In genomic region chr2:94024637-94025036, GRCm38 (mm10) we compare ENCODE assay signal across 30 mouse cellular contexts. TPM values are rescaled to one million over a fixed set of nuclear protein-coding genes. Genes with fewer than 3 reads are reported as not detected.
DNase-seq lines count a peak whose midpoint lies in the region; ATAC-seq and TF ChIP-seq lines count a peak whose summit lies in the region.
"Had no signal": no experiment of that assay in that cellular context is flagged by ENCODE, and none has a peak within 500 bp of the region (broad histone marks: within the 10 kb centered on the region; RNA-seq: fewer than 3 reads in every experiment).

No protein-coding gene starts in this region.

- TF ChIP-seq POLR2A in MEL (IDR thresholded peaks at IDR 0.05; ENCODE audit: control insufficient read depth in 1 of 2, insufficient read depth in 1 of 2, low read depth in 1 of 2, low read length in 2 of 2, poor library complexity in 1 of 2) = no peak

- ATAC-seq in forebrain, postnatal 0 days = peak; percentile 47
- no peak for ATAC-seq in forebrain, embryonic 11.5 days (replicated peaks; ENCODE audit: low FRiP score)
- peak; percentile 66; the same call in 1 of the 2 replicates for ATAC-seq in common myeloid progenitor, adult 5-6 weeks (replicated peaks; ENCODE audit: low read depth, poor library complexity, severe bottlenecking)
- ATAC-seq in monocyte, adult 5-6 weeks (replicated peaks; ENCODE audit: insufficient number of reproducible peaks, low FRiP score, low TSS enrichment, poor library complexity, severe bottlenecking) = 0 out of 2 replicates have a peak, but pooled peaks have one; percentile 22
- ATAC-seq: forebrain, embryonic 14.5 days; hindbrain, embryonic 16.5 days; intestine, embryonic 15.5 days had no signal

- H3K9ac ChIP-seq in forebrain, postnatal 0 days = no peak overlapping the region
- H3K9ac ChIP-seq in forebrain, embryonic 11.5 days (ENCODE audit: low read length) = no peak overlapping the region
- H3K9ac ChIP-seq in MEL (ENCODE audit: control insufficient read depth, low read depth, low read length, poor library complexity, severe bottlenecking) = no peak overlapping the region
- H3K9ac ChIP-seq: heart, embryonic 13.5 days; hindbrain, embryonic 13.5 days; intestine, embryonic 15.5 days had no signal

- TF ChIP-seq EP300 in MEL (IDR thresholded peaks at IDR 0.05; ENCODE audit: low read depth in 1 of 2, low read length in 2 of 2) = no peak

- H3K27ac ChIP-seq in forebrain, postnatal 0 days (ENCODE audit: low read depth, low read length) = no peak overlapping the region
- H3K27ac ChIP-seq in forebrain, embryonic 11.5 days (ENCODE audit: low read depth, low read length) = no peak overlapping the region
- H3K27ac ChIP-seq in MEL (ENCODE audit: control insufficient read depth, low read depth, low read length) = no peak overlapping the region
- H3K27ac ChIP-seq: forebrain, embryonic 10.5 days; heart, adult 2 months; heart, embryonic 10.5 days; heart, embryonic 13.5 days; hindbrain, embryonic 10.5 days; hindbrain, embryonic 13.5 days; intestine, embryonic 15.5 days had no signal

- H3K4me3 ChIP-seq in forebrain, postnatal 0 days (ENCODE audit: low read depth, low read length) = no peak overlapping the region
- H3K4me3 ChIP-seq in forebrain, embryonic 11.5 days (ENCODE audit: low read depth, low read length) = no peak overlapping the region
- peak overlapping the region; percentile 2 to 9; a peak in 2 of 4 replicates for H3K4me3 ChIP-seq in MEL (ENCODE audit: control insufficient read depth in 1 of 2, insufficient read depth in 1 of 2, low read depth in 2 of 2, low read length in 2 of 2)
- H3K4me3 ChIP-seq: forebrain, embryonic 10.5 days; heart, adult 2 months; heart, embryonic 10.5 days; heart, embryonic 13.5 days; hindbrain, embryonic 10.5 days; hindbrain, embryonic 13.5 days; intestine, embryonic 15.5 days had no signal

- no peaks in the 10 kb centered on the region for H3K27me3 ChIP-seq in forebrain, postnatal 0 days (ENCODE audit: insufficient read depth, low read length)
- no peaks in the 10 kb centered on the region for H3K27me3 ChIP-seq in forebrain, embryonic 11.5 days (ENCODE audit: control insufficient read depth, insufficient read depth, low read length)
- H3K27me3 ChIP-seq in MEL (ENCODE audit: control insufficient read depth in 1 of 2, insufficient read depth in 2 of 2, low read length in 2 of 2) = no peaks in the 10 kb centered on the region
- H3K27me3 ChIP-seq: heart, embryonic 13.5 days; hindbrain, embryonic 13.5 days; intestine, embryonic 15.5 days had no signal

- no peaks in the 10 kb centered on the region for H3K36me3 ChIP-seq in forebrain, postnatal 0 days (ENCODE audit: insufficient read depth)
- H3K36me3 ChIP-seq in forebrain, embryonic 11.5 days (ENCODE audit: control insufficient read depth, insufficient read depth, low read length) = no peaks in the 10 kb centered on the region
- H3K36me3 ChIP-seq in MEL (ENCODE audit: control insufficient read depth in 1 of 2, insufficient read depth in 2 of 2, low read length in 2 of 2) = no peaks in the 10 kb centered on the region
- H3K36me3 ChIP-seq: forebrain, embryonic 10.5 days; heart, embryonic 10.5 days; heart, embryonic 13.5 days; hindbrain, embryonic 10.5 days; hindbrain, embryonic 13.5 days; intestine, embryonic 15.5 days had no signal

- no peak for DNase-seq in forebrain, postnatal 0 days
- no peak for DNase-seq in forebrain, embryonic 11.5 days (ENCODE audit: low spot score)
- peak; percentile 65 for DNase-seq in MEL (ENCODE audit: low read depth, low spot score)
- no peak for DNase-seq in lung, postnatal 10 days
- DNase-seq in natural killer cell, adult 2 months (ENCODE audit: low spot score in 2 of 2) = no peak
- DNase-seq: adrenal gland, adult 2 months; adrenal gland, postnatal 25 days; B cell, adult 2 months; cerebellum, adult 2 months; cerebellum, adult 9-11 months; cerebellum, postnatal 36 days; gastrocnemius, postnatal 25 days; heart, adult 2 months; kidney, adult 11 months had no signal

- no peak for TF ChIP-seq RAD21 in MEL (IDR thresholded peaks at IDR 0.05; ENCODE audit: low read depth, low read length)

- 42% methylated on average over 6 of the region's 6 CpGs for WGBS in forebrain, postnatal 0 days
- WGBS in forebrain, embryonic 11.5 days = 59% methylated on average over 6 of the region's 6 CpGs

- no peak overlapping the region for H3K4me2 ChIP-seq in forebrain, postnatal 0 days (ENCODE audit: low read depth)
- no peak overlapping the region for H3K4me2 ChIP-seq in forebrain, embryonic 11.5 days (ENCODE audit: low read depth, low read length, severe bottlenecking)
- H3K4me2 ChIP-seq: heart, embryonic 13.5 days; hindbrain, embryonic 13.5 days; intestine, embryonic 15.5 days had no signal

- no peaks in the 10 kb centered on the region for H3K4me1 ChIP-seq in forebrain, postnatal 0 days (ENCODE audit: insufficient read depth)
- no peaks in the 10 kb centered on the region for H3K4me1 ChIP-seq in forebrain, embryonic 11.5 days (replicated peaks; ENCODE audit: control insufficient read depth, insufficient read depth, low read length)
- peaks cover 0 to 6% of the 10 kb centered on the region in 2 experiments; a peak in 3 of 4 replicates for H3K4me1 ChIP-seq in MEL (ENCODE audit: control insufficient read depth in 1 of 2, insufficient read depth in 2 of 2, low read length in 2 of 2)
- H3K4me1 ChIP-seq: forebrain, embryonic 10.5 days; heart, embryonic 10.5 days; hindbrain, embryonic 10.5 days; hindbrain, embryonic 13.5 days; intestine, embryonic 15.5 days had no signal

- no peak for TF ChIP-seq CTCF in forebrain, postnatal 0 days (IDR thresholded peaks at IDR 0.05; ENCODE audit: low read depth)
- TF ChIP-seq CTCF in MEL (IDR thresholded peaks at IDR 0.05 in 2 of 3, conservative IDR thresholded peaks at IDR 0.05 in 1 of 3; ENCODE audit: control insufficient read depth in 1 of 3, insufficient read depth in 1 of 3, low read depth in 2 of 3, low read length in 3 of 3, poor library complexity in 1 of 3, severe bottlenecking in 1 of 3) = no peak

- no peaks in the 10 kb centered on the region for H3K9me3 ChIP-seq in forebrain, postnatal 0 days (ENCODE audit: low read length)
- no peaks in the 10 kb centered on the region for H3K9me3 ChIP-seq in forebrain, embryonic 11.5 days (ENCODE audit: control insufficient read depth, low read length)
- no peaks in the 10 kb centered on the region for H3K9me3 ChIP-seq in MEL (replicated peaks; ENCODE audit: insufficient read depth, low read length)
- H3K9me3 ChIP-seq: forebrain, embryonic 10.5 days; heart, embryonic 10.5 days; heart, embryonic 13.5 days; hindbrain, embryonic 10.5 days; hindbrain, embryonic 13.5 days; intestine, embryonic 15.5 days had no signal

- H3K79me2 ChIP-seq in MEL (ENCODE audit: control insufficient read depth, insufficient read depth, low read length, poor library complexity) = no peaks in the 10 kb centered on the region

TF ChIP-seq in MEL, 35 proteins besides CTCF, POLR2A, EP300 and RAD21:
- TF ChIP-seq GATA1 (IDR thresholded peaks at IDR 0.05; ENCODE audit: low read depth, low read length) (peak; percentile 27; the same call in 1 of the 2 replicates), RCOR1 (IDR thresholded peaks at IDR 0.05; ENCODE audit: low read depth, low read length) (0 out of 2 replicates have a peak, but pooled peaks have one; percentile 16), TCF12 (IDR thresholded peaks at IDR 0.05; ENCODE audit: low read depth, low read length) (no peak)

RNA-seq across cellular contexts. Expression of gene Alkbh3, which starts 14.0 kb away (rescaled TPM):
- total RNA-seq in forebrain, postnatal 0 days (2014; rRNA removed) = 36.2 and 53.1 TPM in 2 replicates
- polyA plus RNA-seq in forebrain, postnatal 0 days (2015; fragmentation: Nextera tagmentation; extraction: Ambion mirVana) = 46.9 and 47.3 TPM in 2 replicates
- 51.4 and 51.9 TPM in 2 replicates for polyA plus RNA-seq in forebrain, embryonic 11.5 days (2014; fragmentation: Nextera tagmentation; extraction: Ambion mirVana)
- not detected in 2 replicates for total RNA-seq in MEL (2012; rRNA removed)
- not detected for polyA plus RNA-seq in MEL (2012; ENCODE audit: insufficient read depth in 1 of 2, insufficient read length in 2 of 2, low read depth in 1 of 2, low replicate concordance in 2 of 2, missing spikeins in 1 of 2)
- 25.7 and 32.3 TPM in 2 replicates for total RNA-seq in common myeloid progenitor, adult 5-6 weeks (2017)
- 31.3 to 51.4 TPM (median 31.8 TPM) in 3 replicates for total RNA-seq in monocyte, adult 5-6 weeks (2017)

RNA-seq across cellular contexts. Expression of gene Gm27027, which starts 28.5 kb away (rescaled TPM):
- not detected in 2 replicates for total RNA-seq in forebrain, postnatal 0 days (2014; rRNA removed)
- polyA plus RNA-seq in forebrain, postnatal 0 days (2015; fragmentation: Nextera tagmentation; extraction: Ambion mirVana) = not detected in 2 replicates
- not detected in 2 replicates for polyA plus RNA-seq in forebrain, embryonic 11.5 days (2014; fragmentation: Nextera tagmentation; extraction: Ambion mirVana)
- total RNA-seq in MEL (2012; rRNA removed) = not detected in 2 replicates
- polyA plus RNA-seq in MEL (2012; ENCODE audit: insufficient read depth in 1 of 2, insufficient read length in 2 of 2, low read depth in 1 of 2, low replicate concordance in 2 of 2, missing spikeins in 1 of 2) = not detected
- not detected in 2 replicates for total RNA-seq in common myeloid progenitor, adult 5-6 weeks (2017)
- total RNA-seq in monocyte, adult 5-6 weeks (2017) = not detected in 3 replicates
- total RNA-seq: adrenal gland, adult 2 months; adrenal gland, postnatal 25 days; gastrocnemius, adult 8-10 months; gastrocnemius, postnatal 25 days; heart, adult 2 months; heart, postnatal 25 days had no signal
- polyA plus RNA-seq: adrenal gland, adult 2 months; embryonic facial prominence, embryonic 11.5 days; embryonic facial prominence, embryonic 14.5 days; forebrain, embryonic 10.5 days; forebrain, embryonic 14.5 days; gonadal fat pad, adult 2 months; heart, adult 2 months; heart, embryonic 10.5 days; heart, embryonic 13.5 days; heart, embryonic 16.5 days; hindbrain, embryonic 10.5 days; hindbrain, embryonic 13.5 days; hindbrain, embryonic 16.5 days; intestine, embryonic 15.5 days had no signal

Comparison
In these comparisons a context has a peak if more than half of its experiments do, and no peak if none do; other contexts are left out.
1. H3K4me3 ChIP-seq: peak in MEL (2 of 2); none in forebrain, postnatal 0 days (single experiment) and forebrain, embryonic 11.5 days (single experiment).
2. RNA of gene Alkbh3, which starts 14.0 kb away (total RNA-seq): 36.2 to 53.1 TPM in forebrain, postnatal 0 days, 31.3 to 51.4 TPM in monocyte, adult 5-6 weeks and 25.7 to 32.3 TPM in common myeloid progenitor, adult 5-6 weeks; not detected in MEL; every median in the first group is over 10 times any median in the second.